Mouse (Mus musculus) E14TG2a.4 (cell line): ENCODE data around the gene Lmna.

ENCODE experiments used
- CTCF ChIP-seq: conservative IDR thresholded peaks from 2 replicates; pipeline ENCODE4 v1.5.1; 2014; ENCODE audit warnings: low read length
- NANOG ChIP-seq: IDR thresholded peaks from 2 replicates; pipeline ENCODE4 v1.6.1; 2014; ENCODE audit warnings: borderline replicate concordance, low read length, mixed read lengths

GRCm38 (mm10) chr3:88482336-88482735 lies 27.4 kb downstream of the Lmna start:
- TF ChIP-seq CTCF = no peak
- TF ChIP-seq NANOG = no peak
